Mouse (Mus musculus) natural killer cell, adult 2 months (primary cell): ENCODE results near the gene Krt7.

Experiments used
- DNase-seq, 2 experiments: peaks; one replicate each; pipeline ENCODE4 v3.0.0; 2022; ENCODE audit warnings: low spot score in 2 of 2

Krt7 gene

GRCm38 (mm10) chr15:101440837-101441236, 30.0 kb downstream of the Krt7 start:
- DNase-seq = no peak

DNA sequence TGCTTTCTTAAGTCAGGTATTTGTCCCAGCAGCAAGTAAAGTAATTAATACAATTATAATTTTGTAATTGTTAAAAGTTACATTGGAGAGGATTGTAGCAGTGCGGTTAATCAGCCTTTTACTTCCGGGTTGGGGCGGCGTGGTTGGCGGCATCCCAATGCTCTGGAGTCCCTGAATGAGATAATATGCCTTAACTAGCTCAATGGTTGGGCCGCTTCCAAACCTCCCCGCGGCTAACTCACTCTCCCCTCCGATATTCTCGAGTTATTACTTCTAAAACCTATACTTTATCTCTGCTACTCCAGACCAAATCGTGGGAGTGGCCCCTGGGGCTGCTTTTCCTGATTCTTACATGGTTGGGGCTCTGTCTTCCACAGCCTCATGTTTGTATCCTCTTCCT, 35.7 kb downstream of the Krt7 start:
- no peak for DNase-seq

DNA sequence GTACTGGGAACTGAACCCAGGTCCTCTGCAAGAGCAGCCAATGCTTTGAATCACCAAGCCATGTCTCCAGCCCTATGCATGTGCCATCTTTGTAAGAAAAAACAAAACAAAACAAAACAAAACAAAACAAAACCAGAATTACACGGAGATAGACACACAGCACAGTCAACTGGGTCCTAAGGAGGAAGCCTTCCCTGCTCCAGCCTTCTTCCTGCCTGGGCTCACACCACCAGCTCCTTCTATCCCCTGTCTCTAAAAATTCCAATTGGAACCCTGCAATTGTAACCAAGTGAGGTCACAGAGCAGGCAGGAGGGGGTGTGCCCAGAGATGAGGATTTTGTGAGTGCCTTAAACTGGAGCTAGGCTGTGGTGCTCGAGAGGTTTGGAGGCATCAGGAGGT, 36.6 kb downstream of the Krt7 start, which contains the start of gene Krt88:
Krt88 (plus strand) TSS at position 301 of the 400 bp plus-strand sequence.
- DNase-seq = no peak

DNA sequence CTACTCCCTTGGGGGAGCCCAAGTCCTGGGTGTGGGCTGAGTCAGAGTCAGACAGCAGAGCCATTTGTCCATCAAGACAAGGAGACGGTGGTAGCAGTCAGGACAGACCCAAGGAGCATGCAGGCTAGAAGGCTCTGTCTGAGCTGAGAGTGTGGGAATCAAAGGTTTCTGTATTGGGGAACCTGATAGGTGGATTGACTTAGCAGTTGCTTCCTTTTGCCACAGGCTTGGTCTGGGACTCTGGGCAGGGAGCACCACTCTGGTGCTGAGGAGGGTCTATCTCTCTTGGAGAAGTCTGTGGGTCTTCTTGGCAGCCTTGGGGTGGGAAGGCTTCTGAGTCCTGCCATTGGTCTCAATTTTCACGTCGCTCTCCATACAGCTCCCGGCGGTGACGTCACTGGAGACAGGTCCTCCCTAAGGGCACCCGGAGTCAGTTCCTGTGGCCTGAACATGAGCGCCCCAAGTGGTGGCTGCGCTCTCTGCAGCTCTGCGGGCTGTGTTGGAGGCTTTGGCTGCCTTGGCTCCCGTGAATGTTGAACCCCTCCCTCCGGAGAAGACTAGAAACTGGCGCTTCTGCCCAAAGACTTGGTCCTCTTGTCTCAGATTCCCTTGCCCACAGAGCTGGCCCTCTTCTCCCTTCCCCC, 42.4 kb downstream of the Krt7 start:
- DNase-seq = peak; percentile 38 to 42

GRCm38 (mm10) chr15:101454774-101455173, 43.9 kb downstream of the Krt7 start:
- DNase-seq = no peak

DNA sequence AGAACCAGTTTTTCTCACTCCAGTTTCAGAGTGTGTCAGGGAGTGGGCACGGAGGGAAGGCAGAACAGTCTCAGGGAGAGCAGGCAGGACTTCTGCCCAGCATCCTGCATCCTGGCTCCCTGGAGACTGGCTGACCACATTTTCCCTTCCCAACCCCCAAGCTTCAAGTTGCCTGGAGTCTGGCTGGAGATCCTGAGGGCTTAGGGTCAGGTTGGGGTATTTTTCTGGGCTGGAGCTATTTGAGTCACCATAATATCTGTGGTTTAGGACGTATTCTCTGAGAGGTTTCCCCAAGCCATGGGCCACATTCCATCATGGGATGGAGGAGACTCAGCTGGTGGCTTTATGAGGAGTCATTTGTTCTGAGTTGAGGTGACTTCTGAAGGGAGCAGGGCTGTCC, 44.4 kb downstream of the Krt7 start:
- DNase-seq = no peak

DNA sequence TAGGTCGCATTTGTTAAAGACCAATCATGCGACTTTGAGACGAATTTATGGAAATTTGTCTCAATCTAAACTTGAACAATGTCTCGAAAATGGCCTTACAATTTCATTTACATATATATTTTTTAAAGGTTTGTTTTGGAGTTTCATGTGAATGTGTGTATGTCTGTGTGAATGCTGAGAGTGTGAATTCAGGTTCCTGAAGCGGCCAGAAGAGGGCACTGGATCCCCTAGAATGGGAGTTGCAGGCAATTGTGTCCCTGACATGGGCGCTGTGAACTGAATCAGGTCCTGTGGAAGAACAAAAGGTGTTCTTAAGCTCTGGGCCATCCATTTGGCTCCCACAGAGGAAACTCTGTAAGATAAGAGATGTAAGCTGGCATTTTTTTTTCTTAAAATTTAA, 45.0 kb downstream of the Krt7 start:
- no peak for DNase-seq

DNA sequence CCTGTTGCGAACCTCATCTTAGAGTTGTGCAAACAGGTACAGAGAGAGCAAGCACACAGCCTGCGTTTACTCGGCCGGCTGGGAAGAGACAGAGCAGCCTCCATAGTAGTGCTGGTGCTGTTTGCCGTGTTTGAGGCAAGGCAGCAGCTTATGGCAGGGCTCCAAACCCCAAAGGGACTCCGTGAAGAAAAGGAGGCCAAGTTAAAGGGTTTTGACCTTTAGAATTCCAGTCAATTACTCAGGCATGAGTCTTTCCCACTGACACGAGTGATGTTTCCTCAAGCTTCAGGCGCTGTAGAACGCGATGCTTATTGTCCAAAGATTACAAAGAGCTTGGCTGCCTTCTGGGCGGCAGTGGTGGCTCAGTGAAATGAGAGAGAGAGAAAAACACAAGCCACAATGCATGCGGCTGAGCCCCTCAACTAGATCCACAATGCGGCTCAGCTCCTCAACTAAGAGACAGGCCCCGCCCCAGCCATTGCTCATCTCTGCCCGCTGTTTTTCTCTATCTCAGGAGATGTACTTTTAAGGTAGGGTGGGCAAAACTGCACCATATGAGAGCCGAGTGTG, 47.6 kb downstream of the Krt7 start:
- DNase-seq = no peak

GRCm38 (mm10) chr15:101459283-101459682, 48.4 kb downstream of the Krt7 start:
- no peak for DNase-seq

DNA sequence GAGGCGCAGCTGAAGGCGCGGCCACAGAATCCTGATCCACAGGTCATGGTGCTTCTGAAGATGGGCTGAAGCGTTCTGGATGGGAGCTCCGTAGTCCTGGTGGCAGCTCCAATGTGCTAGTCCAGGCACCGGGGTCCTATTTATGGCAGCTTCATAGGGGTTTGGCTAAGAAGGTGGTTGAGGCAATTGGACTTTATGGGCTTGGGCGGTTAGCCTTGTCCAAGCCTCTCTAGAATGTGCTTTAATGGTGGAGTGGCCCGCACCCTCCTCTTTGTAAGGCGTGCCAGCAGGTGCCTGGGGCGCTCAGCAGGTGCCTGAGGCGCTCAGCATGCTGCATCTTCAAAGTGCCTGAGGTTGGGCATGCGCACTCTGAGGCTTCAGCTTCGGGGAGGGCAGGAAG, 52.8 kb downstream of the Krt7 start, which contains the start of gene Krt81:
Krt81 (minus strand) TSS at position 101 of the 400 bp plus-strand sequence.
- DNase-seq = no peak

- peak; percentile 56 to 73 for DNase-seq
Observed at GRCm38 (mm10) chr15:101469093-101469492, 58.2 kb downstream of the Krt7 start.

DNA sequence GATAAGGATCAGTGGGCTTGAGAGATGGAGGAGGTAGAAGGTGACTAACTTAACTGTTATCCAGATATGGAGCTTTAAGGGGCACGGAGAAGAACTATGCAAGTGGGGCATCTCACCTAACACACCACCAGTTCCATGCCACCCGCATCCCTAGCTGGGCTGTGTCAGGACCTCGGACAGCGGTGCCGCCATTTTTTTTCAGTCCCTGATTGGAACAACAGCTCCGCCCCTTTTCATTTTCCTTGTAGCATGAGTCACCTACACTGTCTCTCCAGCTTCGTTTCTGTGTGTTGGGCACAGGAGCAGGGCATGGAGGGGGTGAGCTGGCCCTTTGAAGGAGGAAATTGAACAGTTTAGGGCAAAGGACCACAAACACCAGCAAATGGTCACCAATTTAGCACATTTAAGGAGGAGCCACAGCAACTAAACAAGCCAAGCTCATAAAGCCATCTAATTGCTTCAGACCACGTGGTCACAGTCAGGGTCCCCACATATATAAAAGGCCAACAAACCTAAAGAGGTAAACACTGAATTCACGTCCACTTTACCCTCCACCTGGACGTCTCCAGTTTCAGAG, 62.2 kb downstream of the Krt7 start, which contains the start of gene Krt86:
Krt86 (plus strand) TSS at position 527 of the 577 bp plus-strand sequence.
- DNase-seq = no peak

GRCm38 (mm10) chr15:101479007-101479665, 68.3 kb downstream of the Krt7 start:
- DNase-seq = peak; percentile 59 to 60

- no peak for DNase-seq
Observed at GRCm38 (mm10) chr15:101479666-101480060, 68.8 kb downstream of the Krt7 start.
